Mouse (Mus musculus): ENCODE measurements at regions not wholly inside any gene's neighbourhood (a gene's known extent, or its start where the extent isn't known, plus 50 kb on each side); places are given as distances from the start of the nearest gene placed in this dataset.

DNA sequence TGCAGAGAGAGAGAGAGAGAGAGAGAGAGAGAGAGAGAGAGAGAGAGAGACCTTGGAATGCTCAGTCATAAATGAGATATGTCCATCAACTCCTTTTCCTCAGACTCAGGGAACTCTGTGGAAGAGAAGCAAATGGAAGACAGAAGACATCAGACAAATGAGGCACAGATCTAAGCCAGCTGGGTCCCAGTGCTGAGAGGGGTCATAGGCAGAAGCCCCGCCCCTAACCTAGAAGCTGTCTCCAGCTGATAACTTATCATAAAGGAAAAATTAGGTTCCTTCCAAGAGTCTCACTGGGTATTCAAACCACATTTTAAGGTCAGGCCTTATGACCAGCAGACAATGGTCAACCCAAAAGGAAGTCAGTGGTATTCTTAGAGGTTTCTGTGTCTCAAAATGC lies 106.1 kb upstream of the Selenok start:
- no peak for TF ChIP-seq CTCF (IDR thresholded peaks at IDR 0.05; ENCODE audit: low read depth)
- no peak for TF ChIP-seq EP300 (IDR thresholded peaks at IDR 0.05; ENCODE audit: low read depth)
